Mouse (Mus musculus) frontal cortex, postnatal 36 days (tissue): ENCODE results near the gene 1700025F22Rik.
A peak's percentile ranks its signal among the peaks of the same experiment; 100 is the strongest.
"Not testable (repeated sequence)": the region's sequence is repeated elsewhere in the genome, so short reads cannot be mapped to it uniquely, and the experiment has no call there.

Experiments
- DNase-seq, 2 experiments: peaks; one replicate each; pipeline ENCODE4 v3.0.0; 2022; ENCODE audit warnings: low spot score in 2 of 2

1700025F22Rik gene

DNA sequence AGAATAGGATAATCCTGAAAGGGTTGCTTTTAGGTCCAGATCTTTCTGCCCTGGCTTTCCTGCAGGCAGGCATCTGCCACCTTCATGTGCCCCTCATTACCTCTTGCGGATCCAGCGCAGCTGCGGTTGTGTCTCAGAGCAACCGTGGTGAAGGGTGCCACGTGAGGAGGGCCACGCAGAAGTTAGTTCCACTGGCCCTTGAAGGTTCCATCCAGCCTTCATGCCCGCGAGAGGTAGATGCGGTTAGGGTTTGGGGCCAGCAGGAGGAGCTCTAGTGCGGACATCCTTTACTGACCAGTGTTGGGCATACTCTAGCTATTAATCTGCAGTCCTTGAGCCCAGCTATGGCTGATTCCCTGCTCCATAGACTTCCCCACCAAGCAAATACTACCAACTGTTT is at the start of gene 1700025F22Rik:
1700025F22Rik (minus strand) TSS at position 149 of the 400 bp plus-strand sequence.
- DNase-seq: no peak

DNA sequence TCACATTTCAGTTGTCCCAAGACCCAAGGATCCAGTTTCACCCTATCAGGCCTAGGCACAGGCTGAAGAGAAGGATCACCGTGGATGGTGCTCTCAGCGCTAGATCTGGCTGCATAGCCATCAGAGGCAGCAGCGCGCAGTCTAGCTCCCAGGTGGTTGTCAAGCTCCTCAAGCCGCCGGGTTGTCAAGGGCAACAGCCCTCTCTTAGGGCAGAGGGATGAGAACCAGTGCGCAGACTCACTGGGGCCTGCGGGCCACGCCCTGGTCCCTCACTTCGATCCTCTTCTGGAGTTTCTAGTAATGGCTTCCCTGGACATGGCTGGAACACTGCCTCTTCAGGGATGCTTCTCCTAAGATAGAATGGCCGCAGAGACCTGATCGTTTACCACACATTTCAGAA is 31.4 kb upstream of the 1700025F22Rik start, which contains the start of gene Ms4a13:
Ms4a13 (minus strand) TSS at position 192 of the 400 bp plus-strand sequence.
- no peak for DNase-seq

DNA sequence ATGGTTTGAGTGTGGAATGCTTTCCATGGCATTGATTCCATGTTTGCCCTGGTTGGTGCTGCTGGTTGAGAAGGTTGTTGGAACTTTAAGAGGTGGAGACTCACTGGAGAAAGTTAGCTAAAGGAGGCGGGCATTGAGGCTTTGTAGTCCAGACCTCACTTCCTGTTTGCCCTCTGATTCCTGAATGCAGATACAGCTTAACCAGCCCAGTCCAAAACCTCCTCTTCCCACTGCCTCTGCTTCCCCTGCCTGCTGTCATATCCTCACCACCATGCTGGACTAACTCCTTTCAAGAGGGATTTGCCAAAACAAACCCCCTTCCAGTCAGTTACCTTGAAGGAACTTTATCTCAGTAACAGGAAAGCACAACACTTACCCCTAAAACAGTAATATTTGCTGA is 27.4 kb upstream of the 1700025F22Rik start:
- DNase-seq: no peak

DNA sequence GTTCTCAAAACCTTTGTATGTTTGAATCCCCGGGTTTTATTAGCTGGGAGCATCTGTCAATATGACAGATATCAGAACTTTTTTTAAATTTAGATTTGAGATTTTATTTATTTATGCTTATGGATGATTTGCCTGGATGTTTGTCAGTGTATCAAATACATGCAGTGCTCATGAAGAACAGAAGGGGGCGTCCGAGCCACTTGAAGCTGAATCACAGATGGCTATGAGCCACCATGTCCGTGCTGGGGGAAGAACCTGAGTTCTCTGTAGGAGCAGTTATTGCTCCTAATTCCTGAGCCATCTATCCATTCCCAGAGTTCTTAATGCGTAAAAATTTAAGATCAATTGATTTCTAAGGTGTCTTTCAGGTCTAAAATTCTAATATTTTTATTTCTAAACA is 19.0 kb upstream of the 1700025F22Rik start:
- no peak for DNase-seq

DNA sequence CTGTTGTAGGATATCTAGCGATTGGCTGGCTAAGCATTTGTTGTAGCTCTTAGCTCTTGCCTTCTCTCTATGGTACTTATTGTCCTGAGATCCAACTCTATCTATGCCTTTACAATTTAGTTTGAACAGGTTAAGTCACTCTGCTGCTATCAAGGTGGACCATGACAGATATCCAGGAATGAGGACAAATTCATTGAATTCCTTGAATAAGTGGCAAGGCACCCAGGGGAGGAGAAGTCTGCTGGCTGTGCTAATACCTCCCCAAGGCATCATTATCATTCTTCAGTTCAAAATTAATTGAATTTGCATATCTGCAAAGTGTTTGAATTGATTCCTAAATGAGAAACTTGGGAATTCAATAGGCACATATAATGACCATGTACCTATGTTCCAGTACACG is 12.3 kb upstream of the 1700025F22Rik start:
- DNase-seq: no peak

DNA sequence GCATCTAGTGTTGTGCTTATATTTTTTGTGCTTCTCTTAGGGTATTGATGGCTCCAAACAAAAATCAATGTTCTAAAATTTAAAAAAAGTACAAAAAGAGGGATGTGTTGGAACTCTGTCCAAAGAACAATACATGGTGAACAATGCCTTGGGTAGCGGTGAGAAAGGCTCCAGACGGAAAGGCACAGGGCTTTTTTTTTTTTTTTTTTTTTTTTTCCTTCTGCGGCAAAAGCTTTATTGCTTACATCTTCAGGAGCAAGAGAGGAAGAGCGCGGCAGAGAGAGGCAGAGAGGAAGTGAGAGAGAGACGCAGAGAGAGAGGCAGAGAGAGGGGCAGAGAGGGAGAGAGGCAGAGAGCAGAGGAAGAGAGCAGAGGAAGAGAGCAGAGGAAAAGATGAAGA is 7.2 kb downstream of the 1700025F22Rik start:
- DNase-seq: not testable (repeated sequence)

DNA sequence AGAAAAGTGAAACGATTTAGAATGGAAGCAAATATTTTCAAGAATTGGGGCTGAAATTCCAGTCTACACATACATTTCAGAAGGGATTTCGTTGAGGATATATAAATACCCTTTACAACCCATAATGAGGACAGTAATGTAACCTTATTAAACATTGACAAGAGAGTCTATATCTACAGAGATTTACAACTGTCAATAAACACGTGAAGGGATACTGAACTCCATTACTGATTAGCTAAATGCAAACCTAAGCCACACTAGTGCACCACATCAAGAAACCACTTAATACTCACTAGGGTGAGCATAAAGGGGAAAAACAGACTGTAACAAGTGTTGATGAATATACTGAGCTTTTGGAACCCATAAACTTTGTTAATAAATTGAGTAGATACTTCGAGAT is 29.8 kb downstream of the 1700025F22Rik start:
- no peak for DNase-seq

DNA sequence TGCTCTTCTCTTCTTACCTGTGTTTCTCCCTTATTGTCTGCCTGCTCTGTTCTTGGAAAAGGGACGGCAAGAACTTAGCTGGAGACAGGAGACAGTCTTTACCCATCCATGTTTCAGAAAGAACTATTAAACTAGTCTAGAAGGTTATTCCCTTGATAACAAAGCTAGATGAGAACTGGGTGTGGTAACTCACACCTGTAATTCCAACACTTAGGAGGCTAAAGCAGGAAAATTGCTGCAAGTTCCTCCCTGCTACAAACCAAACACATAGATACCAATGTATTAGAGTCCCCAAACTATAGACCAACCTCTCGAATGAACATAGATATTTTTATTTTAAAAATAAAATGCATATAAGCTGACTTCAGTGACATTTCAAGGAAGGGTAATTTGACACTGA is 30.3 kb downstream of the 1700025F22Rik start:
- no peak for DNase-seq

DNA sequence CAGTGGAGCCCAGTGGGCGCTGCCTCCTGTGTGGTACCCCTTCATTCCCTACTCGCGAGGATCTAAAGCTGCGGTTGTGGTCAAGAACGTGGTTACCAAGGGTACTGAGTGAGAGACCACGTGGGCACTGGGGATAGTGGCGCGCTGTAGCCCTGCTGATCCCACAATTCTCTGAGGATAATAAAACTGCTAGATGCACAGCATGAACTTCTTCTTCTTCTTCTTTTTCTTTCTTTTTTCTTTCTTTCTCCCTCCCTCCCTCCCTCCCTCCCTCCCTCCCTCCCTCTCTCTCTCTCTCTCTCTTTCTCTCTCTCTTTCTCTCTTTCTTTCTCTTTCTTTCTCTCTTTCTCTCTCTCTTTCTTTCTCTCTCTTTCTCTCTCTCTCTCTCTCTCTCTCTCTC is 34.3 kb downstream of the 1700025F22Rik start, which contains the start of gene 1700017D01Rik:
1700017D01Rik (minus strand) TSS at position 101 of the 400 bp plus-strand sequence.
- not testable (repeated sequence) for DNase-seq

DNA sequence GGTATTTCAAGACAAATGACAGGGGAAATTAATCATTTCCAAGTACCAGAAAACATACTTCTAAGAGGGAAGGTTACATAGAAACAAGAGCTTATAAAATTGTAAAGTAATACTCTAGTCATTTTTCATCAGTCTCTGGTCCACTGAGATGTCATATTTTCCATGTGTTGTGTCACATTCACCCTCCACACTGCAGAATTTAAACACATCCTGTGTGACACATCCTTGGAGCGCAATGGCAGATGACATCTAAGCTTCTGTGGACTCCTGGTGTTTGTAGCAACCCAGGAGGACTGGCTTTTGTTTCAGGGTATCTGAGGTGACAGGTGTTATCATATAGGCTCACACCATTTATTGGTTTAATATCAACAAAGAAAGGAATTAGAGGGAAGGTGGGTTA is 35.4 kb downstream of the 1700025F22Rik start:
- no peak for DNase-seq

DNA sequence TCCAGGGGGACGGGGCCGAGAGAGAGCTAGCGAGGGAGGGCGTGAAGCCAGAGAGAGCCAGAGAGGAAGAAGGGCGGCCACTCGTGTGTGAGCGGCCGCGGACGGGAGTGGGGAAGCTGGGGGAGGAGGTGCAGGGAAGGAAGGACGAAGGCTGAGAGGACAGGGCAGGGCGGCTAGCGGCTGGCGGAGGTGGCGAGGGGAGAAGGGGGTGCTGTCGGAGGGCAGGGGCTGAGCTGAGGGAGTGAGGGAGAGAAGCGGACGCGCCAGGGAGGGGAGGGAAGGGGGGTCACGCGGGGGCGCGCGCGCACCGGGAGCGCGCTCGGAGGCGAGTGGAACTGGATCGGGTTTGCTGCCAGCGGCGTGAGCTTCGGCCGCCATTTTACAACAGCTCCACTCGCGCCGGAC is 44.1 kb downstream of the 1700025F22Rik start:
- DNase-seq: peak in 1 of 2 experiments; percentile 11

DNA sequence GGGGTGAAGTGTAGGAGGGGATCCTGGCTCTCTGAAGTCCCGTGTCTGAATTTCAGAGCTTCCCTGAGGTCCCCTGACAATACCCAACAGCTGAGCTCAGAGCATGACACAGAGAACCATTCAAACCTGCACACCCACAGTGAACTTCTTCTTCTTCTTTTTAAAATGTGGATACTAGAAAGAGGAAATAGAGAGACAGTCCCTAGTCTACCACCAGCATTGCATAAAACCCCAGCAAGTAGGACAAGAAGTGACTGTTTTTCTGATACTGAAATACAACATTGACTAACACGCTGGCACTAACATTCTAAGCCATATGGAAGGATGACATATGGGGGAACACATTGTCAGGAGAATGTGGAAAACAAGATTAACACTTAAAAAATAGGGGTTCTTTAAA is 45.8 kb downstream of the 1700025F22Rik start:
- DNase-seq: peak; percentile 2 to 8

DNA sequence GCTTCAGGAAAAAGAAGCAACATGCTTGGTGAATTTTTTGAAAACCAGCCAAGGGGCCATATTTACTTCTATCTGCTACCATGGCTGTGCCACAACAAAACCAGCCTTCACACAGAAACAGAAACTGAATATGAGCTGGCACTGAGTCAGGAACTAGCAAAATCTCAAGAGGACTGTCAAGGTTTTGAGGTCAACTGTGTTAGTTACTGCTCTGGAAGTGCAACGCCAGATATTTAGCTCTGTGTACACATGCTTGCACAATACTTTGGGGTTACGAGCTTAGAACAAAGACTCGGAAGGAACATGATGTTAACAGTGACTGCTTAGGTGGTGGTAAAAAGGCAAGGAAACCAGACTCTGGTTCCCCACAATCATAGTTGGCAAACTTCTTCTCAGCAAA is 57.4 kb downstream of the 1700025F22Rik start:
- no peak for DNase-seq

DNA sequence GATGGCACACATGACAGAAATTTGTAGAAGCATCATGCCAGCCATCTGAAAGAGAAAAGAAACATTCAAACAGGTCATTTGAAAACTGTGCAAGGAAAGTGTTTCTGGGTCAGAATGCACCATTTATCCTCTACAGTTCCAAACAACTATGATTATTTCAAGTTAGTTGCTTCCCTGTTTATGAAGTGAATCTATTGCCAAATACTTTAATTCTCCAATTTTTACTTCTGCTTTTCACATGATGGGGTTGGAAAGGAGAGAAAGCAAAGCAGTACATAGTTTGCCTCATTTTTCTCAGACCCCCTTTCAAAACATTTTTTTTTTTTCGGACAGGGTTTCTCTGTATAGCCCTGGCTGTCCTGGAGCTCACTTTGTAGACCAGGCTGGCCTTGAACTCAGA is 63.2 kb downstream of the 1700025F22Rik start:
- no peak for DNase-seq

DNA sequence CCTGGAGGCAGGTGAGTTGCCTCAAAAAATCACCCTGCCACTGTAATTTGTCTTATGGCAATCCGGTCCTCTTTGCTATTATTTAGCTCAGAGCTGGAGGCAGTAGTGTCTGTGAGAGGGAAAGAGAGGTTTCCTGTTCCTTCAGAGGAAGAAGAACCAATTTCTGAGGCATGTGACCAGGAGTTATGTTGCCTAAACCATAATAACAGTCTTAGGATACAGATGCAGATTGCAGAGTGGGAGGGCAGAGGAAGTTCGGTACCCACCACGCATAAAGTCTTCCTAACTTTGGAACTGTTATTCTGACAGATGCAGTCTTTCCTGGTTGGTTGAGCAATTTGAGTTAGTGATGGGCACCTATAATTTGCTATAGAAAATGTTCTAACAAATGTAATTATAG is 66.7 kb downstream of the 1700025F22Rik start:
- no peak for DNase-seq

DNA sequence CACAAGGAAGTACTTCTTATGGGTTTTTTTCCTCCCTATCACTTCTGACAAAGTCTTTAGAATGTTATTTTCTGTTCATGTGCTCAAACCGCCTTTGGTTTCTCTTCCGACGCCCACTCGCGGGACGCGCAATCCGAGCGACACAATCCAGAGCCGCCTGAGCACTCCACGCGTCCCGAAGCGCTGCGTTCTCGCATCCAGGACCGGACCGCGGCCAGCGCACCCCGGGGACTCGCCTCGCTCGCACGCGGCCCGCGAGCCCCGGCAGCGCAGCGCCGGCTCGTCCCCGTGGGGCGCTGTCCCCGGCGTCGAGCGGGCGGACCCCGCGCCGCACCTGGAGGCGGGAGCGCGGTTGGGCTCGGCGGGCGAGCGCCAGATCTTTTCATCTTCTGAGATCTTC is 73.0 kb downstream of the 1700025F22Rik start:
- DNase-seq: peak in 1 of 2 experiments; percentile 4
